Mouse (Mus musculus) heart, embryonic 16.5 days (tissue): Measurements from ENCODE around the gene Prss57. TPM values are rescaled to one million over a fixed set of nuclear protein-coding genes. Genes with fewer than 3 reads are reported as not detected.

Source experiments
- ATAC-seq: fragments of 200-750 bp; cut with Nextera tagmentation; replicated peaks from 2 replicates; pipeline ENCODE4 v1.8.0; 2017; ENCODE audit warnings: moderate number of reproducible peaks; ENCODE audit not compliant: insufficient read depth, low FRiP score; ENCODE audit errors: extremely low read depth
- H3K27ac ChIP-seq: fragments of 300-500 bp; sonication (generic); 2 replicates; pipeline ENCODE4 v1.5.1; 2014; ENCODE audit warnings: mild to moderate bottlenecking, low read length, control low read depth, moderate library complexity
- H3K27me3 ChIP-seq: fragments of 300-500 bp; sonication (generic); 2 replicates; pipeline ENCODE4 v1.6.1; 2014; ENCODE audit warnings: low read length, mixed read lengths; ENCODE audit not compliant: control insufficient read depth, insufficient read depth
- H3K36me3 ChIP-seq: fragments of 300-500 bp; sonication (generic); 2 replicates; pipeline ENCODE4 v1.6.1; 2014; ENCODE audit not compliant: control insufficient read depth, insufficient read depth
- H3K4me1 ChIP-seq: fragments of 300-500 bp; sonication (generic); 2 replicates; pipeline ENCODE4 v1.6.1; 2014; ENCODE audit warnings: low read length, mixed read lengths; ENCODE audit not compliant: control insufficient read depth, insufficient read depth
- H3K4me2 ChIP-seq: fragments of 300-500 bp; sonication (generic); 2 replicates; pipeline ENCODE4 v1.6.1; 2014; ENCODE audit warnings: low read depth, mild to moderate bottlenecking, control low read depth, low read length
- H3K4me3 ChIP-seq: fragments of 300-500 bp; sonication (generic); 2 replicates; pipeline ENCODE4 v1.5.1; 2014; ENCODE audit warnings: mild to moderate bottlenecking, control low read depth, low read length
- H3K9ac ChIP-seq: fragments of 300-500 bp; sonication (generic); 2 replicates; pipeline ENCODE4 v1.6.1; 2014; ENCODE audit warnings: low read length, control low read depth
- H3K9me3 ChIP-seq: fragments of 300-500 bp; sonication (generic); replicated peaks from 2 replicates; pipeline ENCODE4 v1.6.1; 2016; ENCODE audit warnings: low read length; ENCODE audit not compliant: control insufficient read depth
- WGBS: fragments of 180-500 bp; shearing (Covaris S2); extraction: QIAGEN DNeasy Blood & Tissue Kit; methylation state at CpG from one replicate; pipeline ENCODE4 v1.1.7; 2014; 5-methylcytosine and 5-hydroxymethylcytosine counted together
- polyA plus RNA-seq: library from polyadenylated mRNA; unstranded; fragments of >200 nt; fragmentation: Nextera tagmentation; extraction: Ambion mirVana; gene quantifications from 2 replicates; pipeline ENCODE4 v1.2.1, GENCODE M21; 2015

Prss57 gene
- polyA plus RNA-seq, result 2.9 and 7.9 TPM in 2 replicates

DNA sequence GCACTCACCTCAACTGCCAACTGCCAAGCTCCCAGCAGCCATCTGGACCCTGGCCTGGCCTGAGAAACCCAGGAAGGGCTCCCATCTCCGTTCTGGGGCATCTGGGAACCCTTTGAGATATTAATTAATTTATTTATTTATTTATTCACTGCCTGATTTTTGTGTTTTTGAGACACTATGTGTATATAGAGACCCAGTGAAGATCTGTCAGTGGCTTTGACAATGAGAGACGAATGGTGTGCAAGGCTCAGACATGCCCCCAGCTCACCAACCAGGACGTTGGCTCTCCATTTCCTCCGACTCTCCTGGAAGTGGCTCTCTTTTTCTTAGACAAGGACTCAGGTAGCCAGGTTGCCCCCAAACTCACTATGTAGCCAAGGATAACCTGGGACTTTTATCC, at the start of gene Prss57:
Gene Prss57 (minus strand): TSS at position 101 of the 400 bp plus-strand sequence.
- H3K4me2 ChIP-seq, result no peak within 1 kb of the TSS
- 76% methylated on average over 4 of the region's 4 CpGs for WGBS

GRCm38 (mm10) chr10:79840091-79840490, 49.3 kb upstream of the Prss57 start:
- Histone ChIP-seq H3K27me3 (no peaks in the 10 kb centered on the region), H3K4me1 (peaks cover 16% of the 10 kb centered on the region), H3K9me3 (no peaks in the 10 kb centered on the region), H3K36me3 (no peaks in the 10 kb centered on the region), H3K4me3 (no peak overlapping the region), H3K27ac (peak overlapping the region; percentile 91), H3K4me2 (no peak overlapping the region), H3K9ac (no peak overlapping the region)
- ATAC-seq, result no peak
- WGBS, result 90% methylated on average over 3 of the region's 3 CpGs

More for the DNA sequence above, at the start of gene Prss57:
- Histone ChIP-seq H3K36me3 (no peaks in the 10 kb centered on the region), H3K9ac (no peak within 1 kb of the TSS), H3K4me3 (no peak within 1 kb of the TSS), H3K4me1 (peaks cover 11% of the 10 kb centered on the region), H3K27ac (no peak within 1 kb of the TSS), H3K27me3 (0 out of 2 replicates have a peak, but pooled peaks cover 2% of the 10 kb centered on the region), H3K9me3 (no peaks in the 10 kb centered on the region)
- ATAC-seq, result no peak

DNA sequence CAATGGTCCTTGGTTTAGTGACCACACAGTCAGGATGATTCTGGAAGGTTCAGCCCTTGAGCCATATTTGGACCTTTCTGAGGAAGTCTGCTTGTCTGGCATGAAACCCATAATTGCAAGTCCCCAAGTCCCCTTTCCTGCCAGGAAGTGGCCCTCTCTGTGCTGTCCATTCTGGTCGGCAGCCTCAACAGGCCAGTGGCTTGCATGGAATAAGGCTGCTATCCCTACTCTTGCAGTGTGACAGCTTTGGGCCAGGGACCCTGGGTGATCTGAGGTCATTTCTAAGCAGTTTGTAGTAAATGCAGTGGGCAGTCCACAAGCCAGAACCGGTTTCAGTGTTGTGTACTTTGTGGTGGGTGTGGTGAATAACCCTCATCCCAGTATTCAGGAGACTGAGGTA, 47.4 kb upstream of the Prss57 start:
- Histone ChIP-seq H3K27me3 (no peaks in the 10 kb centered on the region), H3K36me3 (no peaks in the 10 kb centered on the region), H3K9ac (no peak overlapping the region), H3K9me3 (no peaks in the 10 kb centered on the region), H3K4me2 (no peak overlapping the region), H3K27ac (no peak overlapping the region), H3K4me3 (no peak overlapping the region), H3K4me1 (peaks cover 12% of the 10 kb centered on the region)
- WGBS, result 44% methylated on average over 2 of the region's 2 CpGs
- ATAC-seq, result no peak

DNA sequence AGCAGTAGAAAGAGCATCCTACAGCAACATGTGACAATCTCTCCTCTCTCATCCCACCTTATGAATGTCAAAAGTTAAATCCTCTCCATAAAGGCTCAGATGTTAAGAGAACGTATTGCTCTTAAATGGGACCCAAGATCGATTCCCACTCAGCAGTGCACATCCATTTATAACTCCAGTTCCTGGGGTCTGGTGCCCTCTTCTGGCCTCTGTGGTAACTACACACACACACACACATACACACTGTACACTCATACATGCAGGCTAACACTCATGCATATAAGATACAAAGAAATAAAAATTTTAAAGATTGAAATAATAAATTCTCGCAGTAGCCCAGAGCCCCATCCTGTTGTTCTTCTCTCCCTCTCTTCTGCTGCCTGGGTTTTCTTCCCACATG, 46.2 kb upstream of the Prss57 start:
- Histone ChIP-seq H3K27me3 (no peaks in the 10 kb centered on the region), H3K9me3 (no peaks in the 10 kb centered on the region), H3K36me3 (no peaks in the 10 kb centered on the region), H3K27ac (no peak overlapping the region), H3K4me2 (no peak overlapping the region), H3K4me3 (no peak overlapping the region), H3K4me1 (0 out of 2 replicates have a peak, but pooled peaks cover 3% of the 10 kb centered on the region), H3K9ac (no peak overlapping the region)
- no peak for ATAC-seq
- WGBS, result 99% methylated on average over 3 of the region's 3 CpGs

DNA sequence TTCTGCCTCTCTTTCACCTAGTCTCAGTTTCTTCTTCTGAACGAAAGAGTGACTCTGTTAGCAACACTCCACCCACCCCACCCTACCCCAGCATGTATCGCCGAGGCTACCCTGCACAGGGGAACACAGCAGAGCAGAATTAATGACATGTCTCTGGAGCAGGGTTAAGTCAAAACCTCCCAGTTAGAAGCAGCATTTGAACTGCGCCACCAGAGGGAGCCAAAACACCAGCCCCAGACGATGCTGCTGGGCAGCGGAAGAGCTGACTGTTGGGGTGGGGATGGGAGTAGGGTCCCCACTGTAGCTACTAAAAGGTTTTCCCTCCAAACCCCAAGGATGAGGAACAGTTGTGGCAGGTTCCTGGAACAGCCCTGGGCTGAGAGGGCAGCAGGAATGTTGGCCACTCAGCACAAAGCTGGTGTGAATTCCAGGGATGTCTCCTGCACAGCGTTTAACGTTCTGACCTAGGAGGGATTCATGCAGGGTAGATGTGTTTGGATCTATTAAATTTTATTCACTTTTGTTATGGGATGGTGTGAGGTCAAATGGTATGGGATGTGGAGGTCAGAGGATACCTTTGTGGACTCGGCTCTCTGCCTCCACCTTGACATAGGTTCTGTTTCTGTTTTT, 44.1 kb upstream of the Prss57 start:
- Histone ChIP-seq H3K4me2 (peak overlapping the region; percentile 12; the same call in 1 of the 2 replicates), H3K9me3 (no peaks in the 10 kb centered on the region), H3K27me3 (no peaks in the 10 kb centered on the region), H3K9ac (no peak overlapping the region), H3K27ac (no peak overlapping the region), H3K4me3 (no peak overlapping the region), H3K36me3 (no peaks in the 10 kb centered on the region), H3K4me1 (no peaks in the 10 kb centered on the region)
- 16% methylated on average over 9 of the region's 9 CpGs for WGBS
- peak; percentile 23 for ATAC-seq

DNA sequence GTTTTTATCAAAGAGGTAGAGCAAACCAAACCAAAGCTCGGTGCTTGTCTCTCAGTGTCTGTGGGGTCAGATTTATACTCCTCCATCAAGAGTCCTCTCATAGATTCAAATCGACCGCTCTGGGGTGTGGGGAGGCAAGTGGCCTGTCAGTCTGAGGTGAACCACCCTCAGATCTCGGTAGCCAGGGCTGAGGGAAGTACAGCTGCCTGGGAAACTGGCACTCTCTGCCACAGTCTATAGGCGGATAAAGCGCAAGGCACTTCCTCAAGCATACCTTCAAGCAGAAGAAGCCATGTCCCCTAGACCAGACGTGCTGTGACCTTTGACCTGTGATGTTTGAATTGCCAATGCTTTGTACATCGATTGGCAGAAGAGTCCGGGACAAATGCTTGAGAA, 42.0 kb upstream of the Prss57 start:
- Histone ChIP-seq H3K4me3 (no peak overlapping the region), H3K4me1 (no peaks in the 10 kb centered on the region), H3K9me3 (no peaks in the 10 kb centered on the region), H3K36me3 (no peaks in the 10 kb centered on the region), H3K27me3 (no peaks in the 10 kb centered on the region), H3K9ac (no peak overlapping the region), H3K4me2 (no peak overlapping the region), H3K27ac (no peak overlapping the region)
- 70% methylated on average over 9 of the region's 9 CpGs for WGBS
- ATAC-seq, result no peak

DNA sequence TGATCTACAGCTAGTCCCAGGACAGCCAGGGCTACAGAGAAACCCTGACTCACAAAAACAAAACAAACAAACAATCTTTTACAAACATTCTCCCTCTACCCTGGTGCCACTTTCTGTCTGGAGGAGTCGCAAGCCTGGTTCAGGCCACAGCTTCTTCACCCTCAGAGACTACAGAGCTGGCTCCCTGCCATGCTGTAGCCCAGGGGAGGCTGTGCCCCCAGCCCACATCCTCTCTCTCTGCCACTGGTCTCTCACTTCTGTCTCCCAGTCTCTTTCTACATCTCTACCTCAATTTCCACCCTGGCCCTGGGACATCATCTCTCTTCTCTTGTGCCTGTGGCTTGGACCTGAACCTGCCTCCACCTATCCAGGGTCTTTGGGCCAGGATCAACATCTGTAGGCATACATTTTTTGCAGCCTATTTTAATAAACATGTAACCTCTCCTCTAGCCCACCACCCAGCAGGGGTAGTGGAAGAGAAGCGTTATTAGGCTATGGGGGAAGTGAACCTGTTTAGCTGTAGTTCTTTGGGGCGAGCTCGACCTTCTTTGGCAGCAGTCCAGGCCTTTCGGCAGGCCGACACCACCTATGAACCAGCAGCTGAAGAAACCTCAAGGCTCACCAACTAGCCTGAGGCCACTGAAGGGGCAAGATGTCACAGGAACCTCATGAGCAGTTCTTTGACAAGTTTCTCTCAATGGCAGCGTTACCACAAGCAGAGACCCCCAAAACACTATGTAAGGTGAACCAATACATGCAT, 41.4 kb upstream of the Prss57 start:
- no peaks in the 10 kb centered on the region for H3K9me3 ChIP-seq
- H3K4me3 ChIP-seq, result no peak overlapping the region
- H3K9ac ChIP-seq, result no peak overlapping the region
- H3K4me2 ChIP-seq, result no peak overlapping the region
- H3K36me3 ChIP-seq, result no peaks in the 10 kb centered on the region
- 61% methylated on average over 7 of the region's 7 CpGs for WGBS
- no peaks in the 10 kb centered on the region for H3K4me1 ChIP-seq
- ATAC-seq, result no peak
- no peak overlapping the region for H3K27ac ChIP-seq
- no peaks in the 10 kb centered on the region for H3K27me3 ChIP-seq

GRCm38 (mm10) chr10:79831583-79831982, 40.8 kb upstream of the Prss57 start:
- no peak overlapping the region for H3K4me3 ChIP-seq
- no peak overlapping the region for H3K4me2 ChIP-seq
- no peak overlapping the region for H3K9ac ChIP-seq
- 86% methylated on average over 3 of the region's 3 CpGs for WGBS
- no peaks in the 10 kb centered on the region for H3K4me1 ChIP-seq
- no peak overlapping the region for H3K27ac ChIP-seq
- H3K36me3 ChIP-seq, result no peaks in the 10 kb centered on the region
- H3K9me3 ChIP-seq, result no peaks in the 10 kb centered on the region
- no peak for ATAC-seq
- no peaks in the 10 kb centered on the region for H3K27me3 ChIP-seq

GRCm38 (mm10) chr10:79824413-79824812, 33.7 kb upstream of the Prss57 start:
- peak overlapping the region; percentile 39; the same call in 1 of the 2 replicates for H3K9ac ChIP-seq
- no peaks in the 10 kb centered on the region; the same call in 1 of the 2 replicates for H3K36me3 ChIP-seq
- peak overlapping the region; percentile 62 for H3K27ac ChIP-seq
- WGBS, result 37% methylated on average over 6 of the region's 6 CpGs
- no peaks in the 10 kb centered on the region for H3K27me3 ChIP-seq
- ATAC-seq, result peak; percentile 34
- H3K4me2 ChIP-seq, result peak overlapping the region; percentile 28
- no peaks in the 10 kb centered on the region for H3K9me3 ChIP-seq
- H3K4me1 ChIP-seq, result peaks cover 9% of the 10 kb centered on the region
- H3K4me3 ChIP-seq, result no peak overlapping the region; the same call in 1 of the 2 replicates
